Mouse (Mus musculus): ENCODE measurements around the gene Fam129b.

Fam129b gene

DNA sequence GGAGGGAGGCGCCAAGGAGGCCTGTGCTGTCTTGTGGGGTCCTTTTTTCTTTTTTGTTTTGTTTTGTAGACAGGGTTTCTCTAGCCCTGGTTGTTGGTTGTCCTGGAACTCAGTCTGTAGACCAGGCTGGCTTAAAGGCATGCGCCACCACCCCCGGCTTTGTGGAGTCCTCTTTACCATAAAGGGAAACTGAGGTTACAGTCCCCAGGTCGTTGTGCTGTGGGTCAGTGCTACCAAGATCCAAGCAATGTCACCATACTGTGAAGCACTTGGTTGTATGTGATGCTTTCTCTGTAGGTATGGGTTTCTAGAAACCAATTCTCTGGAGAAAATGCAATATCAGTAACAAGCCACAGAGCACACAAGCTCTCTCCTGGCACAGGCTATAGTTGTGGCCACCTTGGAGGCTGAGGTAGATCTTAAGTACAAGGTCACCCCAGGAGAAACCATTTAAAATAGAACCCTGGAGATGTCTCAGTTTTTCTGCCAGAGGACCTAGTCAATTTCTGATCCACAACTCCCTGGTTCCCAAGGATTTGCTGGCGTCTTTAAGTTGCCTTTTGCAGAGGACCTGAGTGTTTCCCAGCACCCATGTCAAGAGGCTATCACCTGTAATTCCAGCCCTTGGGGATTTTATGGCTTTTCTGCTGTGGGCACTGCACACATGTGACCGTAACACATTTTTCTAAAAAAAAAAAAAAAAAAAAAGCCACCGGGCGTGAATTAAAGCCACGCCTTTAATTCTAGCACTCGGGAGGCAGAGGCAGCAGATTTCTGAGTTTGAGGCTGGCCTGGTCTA is 88.9 kb downstream of the Fam129b start:
- no peak for DNase-seq (ENCODE audit: low spot score in 2 of 2)

DNA sequence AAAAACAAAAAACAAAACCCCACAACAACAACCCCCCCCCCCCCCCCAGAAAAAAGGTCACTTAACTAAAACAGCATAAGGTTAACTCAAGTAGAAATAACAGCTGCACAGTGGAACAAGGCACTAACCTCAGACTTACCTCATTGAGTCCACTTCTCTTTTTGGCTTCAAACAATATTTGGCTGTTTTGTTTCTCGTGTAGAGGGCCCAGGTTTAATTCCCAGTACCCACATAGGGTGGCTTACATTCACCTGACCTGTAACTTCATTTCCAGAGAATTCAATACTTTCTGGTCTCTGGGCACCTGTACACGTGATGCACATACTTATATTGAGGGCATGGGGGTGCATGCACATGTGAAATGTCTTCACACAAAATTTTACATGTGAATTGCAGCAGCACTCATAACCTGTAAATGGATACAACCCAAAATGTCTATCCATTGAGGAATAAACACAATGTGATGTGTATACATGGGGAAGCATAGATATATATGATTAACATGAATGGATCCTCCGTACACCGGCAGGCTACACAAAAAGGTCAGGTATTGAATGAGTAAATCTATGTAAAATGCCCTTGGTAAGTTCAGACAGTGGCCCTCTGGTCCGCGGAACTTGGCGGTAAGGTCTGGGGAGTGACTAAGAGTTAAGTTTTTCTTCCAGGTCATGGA is 89.7 kb downstream of the Fam129b start:
- no peak for DNase-seq (ENCODE audit: low spot score in 2 of 2)

DNA sequence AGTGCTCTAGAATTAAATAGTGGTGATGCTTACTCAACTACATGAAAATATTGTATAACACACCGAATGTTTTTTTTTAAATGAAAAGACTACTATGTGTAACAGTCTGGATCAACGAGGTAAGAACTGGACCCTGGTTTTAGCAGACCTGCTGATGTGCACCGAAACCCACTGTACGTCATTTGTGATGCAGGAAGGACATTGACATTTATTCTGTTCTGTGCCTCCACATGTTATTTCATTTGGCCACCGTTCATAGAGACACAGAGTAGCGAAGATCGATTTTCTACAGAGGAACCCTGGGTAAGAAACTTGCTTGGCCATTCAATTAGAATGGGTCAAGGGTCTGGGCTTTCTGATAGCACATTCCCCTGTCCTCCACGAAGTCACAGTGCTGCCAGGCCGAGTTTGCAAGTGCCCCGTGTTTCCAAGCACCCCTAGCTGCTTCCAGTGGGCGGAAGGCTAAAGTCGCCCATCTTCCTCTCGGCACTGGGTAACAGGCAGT is 90.3 kb downstream of the Fam129b start:
- no peak for DNase-seq (ENCODE audit: low spot score in 2 of 2)

DNA sequence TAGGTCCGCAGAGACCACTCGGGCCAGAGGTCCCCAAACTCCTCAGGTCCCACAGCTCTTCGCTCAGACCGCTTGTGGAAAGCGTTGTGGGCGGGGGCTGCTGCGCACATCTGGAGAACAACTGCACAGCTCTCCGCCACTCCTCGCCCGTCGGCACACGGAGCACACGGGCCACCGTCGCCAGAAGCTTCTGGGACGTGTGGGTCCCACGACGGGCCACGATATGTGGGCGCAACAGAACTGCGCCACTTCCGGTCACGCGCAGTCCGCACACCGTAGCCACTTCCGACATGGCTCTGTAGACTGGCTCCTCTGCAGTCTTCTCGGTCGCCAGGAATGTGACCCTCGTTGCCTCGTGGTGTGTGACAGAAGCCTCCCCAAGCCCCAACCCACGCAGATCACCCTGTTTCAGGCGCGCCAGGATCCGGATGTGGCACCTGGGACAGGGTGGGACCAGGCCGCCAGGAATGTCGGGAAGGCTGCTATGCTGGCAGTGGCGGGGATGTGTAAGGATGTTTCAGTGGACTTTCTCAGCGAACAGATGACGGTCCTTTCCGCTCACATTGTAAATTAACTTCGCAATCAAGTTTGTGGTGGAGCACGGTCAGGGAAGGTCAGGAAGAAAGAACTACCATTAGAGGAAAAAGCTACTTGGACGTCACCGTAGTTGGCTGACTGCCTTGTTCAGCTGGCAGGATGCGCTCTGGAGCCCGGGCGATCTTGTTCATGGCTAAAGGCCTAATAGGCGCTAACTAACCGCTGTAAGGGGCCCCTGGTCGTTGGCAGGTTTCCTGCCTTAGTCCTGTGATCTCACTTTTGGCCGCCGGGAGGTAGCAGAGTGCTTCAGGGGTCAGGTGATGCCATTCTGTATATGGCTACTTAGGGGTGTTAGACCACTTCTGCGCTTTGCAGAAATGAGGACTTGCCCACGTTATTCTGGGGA is 91.0 kb downstream of the Fam129b start:
- DNase-seq (ENCODE audit: low spot score in 2 of 2), result peak; percentile 82 to 90

DNA sequence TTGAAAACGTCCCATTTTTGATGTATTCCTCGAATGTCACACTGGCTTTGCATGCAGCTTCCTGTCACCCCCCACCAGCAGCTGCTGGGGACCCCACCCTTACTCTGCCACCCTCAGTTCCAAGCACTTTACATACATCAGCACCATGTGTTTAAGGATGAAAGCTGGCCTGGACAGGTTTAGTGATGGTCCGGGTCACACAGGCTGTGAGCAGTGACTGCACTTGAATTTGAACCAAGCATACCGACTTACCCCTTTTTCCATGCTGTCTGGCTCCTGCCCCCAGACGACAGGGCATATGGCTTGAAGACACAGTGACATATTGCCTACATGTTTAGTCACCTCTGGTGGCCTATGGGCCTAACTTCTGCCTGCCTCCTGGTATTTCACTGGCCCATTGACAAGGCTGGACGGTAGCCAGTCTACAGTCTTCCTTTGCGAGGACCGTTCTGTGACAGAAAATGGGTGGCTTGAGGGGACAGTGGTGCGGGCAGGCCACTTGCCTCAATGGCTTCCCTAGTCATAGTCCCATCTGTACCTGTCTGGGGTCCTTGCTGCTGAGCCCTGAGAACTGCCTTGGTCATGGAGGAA is 92.2 kb downstream of the Fam129b start:
- DNase-seq (ENCODE audit: low spot score in 2 of 2), result no peak

DNA sequence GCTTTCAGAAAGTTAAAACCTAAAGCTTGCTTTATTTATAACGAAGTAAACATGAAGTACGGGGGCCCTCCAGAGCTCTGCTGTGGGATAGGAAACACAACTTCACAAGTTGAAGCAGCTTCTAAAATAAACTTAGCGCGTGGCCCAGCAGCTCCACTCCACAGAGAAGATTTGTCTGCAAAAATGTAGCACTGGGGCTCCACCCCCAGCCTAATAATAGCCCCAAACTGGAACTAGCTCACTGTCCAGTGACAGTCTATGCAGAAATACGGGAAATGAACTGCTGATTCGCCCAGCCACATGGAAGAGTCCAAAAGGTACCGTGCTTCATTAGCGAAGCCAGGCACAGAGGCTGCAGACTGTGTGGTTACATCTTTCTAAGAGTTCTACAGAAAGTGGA is 93.4 kb downstream of the Fam129b start:
- no peak for DNase-seq (ENCODE audit: low spot score in 2 of 2)

DNA sequence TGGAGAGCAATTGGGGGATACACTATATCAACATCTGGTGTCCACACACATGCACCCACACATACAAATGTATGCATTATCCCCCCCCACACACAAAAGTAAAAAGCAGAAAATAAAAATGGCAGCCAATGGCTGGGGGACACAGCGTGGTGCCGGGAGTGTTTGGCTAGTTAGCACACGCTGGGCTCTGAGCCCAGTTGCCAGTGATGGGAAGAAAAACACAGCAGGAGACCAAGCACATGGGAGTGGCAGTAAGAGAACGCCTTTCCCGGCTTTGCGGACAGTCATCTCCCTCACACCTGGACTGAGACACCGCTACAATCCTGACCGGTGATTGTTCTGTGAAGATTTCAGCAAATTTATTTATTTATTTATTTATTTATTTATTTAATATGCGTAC is 95.3 kb downstream of the Fam129b start:
- no peak for DNase-seq (ENCODE audit: low spot score in 2 of 2)

DNA sequence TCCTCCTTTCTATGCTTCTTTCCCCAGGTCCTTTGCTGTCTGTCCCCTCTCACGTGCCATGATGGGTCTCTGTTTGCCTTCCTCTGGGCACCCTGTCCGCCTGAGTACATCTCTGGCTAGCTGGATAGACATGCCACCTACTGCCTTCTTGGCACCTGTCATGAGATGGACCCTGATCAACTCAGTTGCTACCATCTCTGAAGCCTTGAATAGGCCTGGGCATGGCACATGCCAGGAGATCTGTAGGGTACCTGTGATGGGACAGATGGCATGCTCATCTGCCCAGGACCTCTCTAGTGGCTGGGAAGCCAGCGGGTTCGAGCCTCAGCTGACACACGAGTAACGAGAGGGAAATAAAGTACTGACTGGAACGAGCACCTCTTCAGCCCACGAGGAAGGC is 98.3 kb downstream of the Fam129b start:
- no peak for DNase-seq (ENCODE audit: low spot score in 2 of 2)

Measured in spleen, postnatal 4 days (tissue).